ENCODE assay signal across 33 mouse cellular contexts in genomic region chr10:94809946-94810472, GRCm38 (mm10).
A peak's percentile ranks its signal among the peaks of the same experiment; 100 is the strongest.
DNase-seq lines count a peak whose midpoint lies in the region; ATAC-seq lines count a peak whose summit lies in the region.
"Had no signal": no experiment of that assay in that cellular context is flagged by ENCODE, and none has a peak within 500 bp of the region (broad histone marks: within the 10 kb centered on the region; RNA-seq: fewer than 3 reads in every experiment).

No protein-coding gene starts in this region.

- H3K36me3 ChIP-seq in heart, embryonic 10.5 days: no peaks in the 10 kb centered on the region
- no peaks in the 10 kb centered on the region for H3K36me3 ChIP-seq in heart, embryonic 11.5 days (ENCODE audit: control insufficient read depth, insufficient read depth, low read length)
- no peaks in the 10 kb centered on the region for H3K36me3 ChIP-seq in liver, embryonic 15.5 days (replicated peaks)
- H3K36me3 ChIP-seq in intestine, embryonic 15.5 days: no peaks in the 10 kb centered on the region
- H3K36me3 ChIP-seq: heart, embryonic 12.5 days; hindbrain, embryonic 15.5 days; kidney, embryonic 15.5 days; limb, embryonic 13.5 days had no signal

- H3K4me1 ChIP-seq in heart, embryonic 10.5 days: peaks cover 16% of the 10 kb centered on the region
- no peaks in the 10 kb centered on the region for H3K4me1 ChIP-seq in heart, embryonic 11.5 days (ENCODE audit: control insufficient read depth, insufficient read depth, low read length)
- H3K4me1 ChIP-seq in liver, embryonic 15.5 days (replicated peaks): peaks cover 26% of the 10 kb centered on the region
- H3K4me1 ChIP-seq in intestine, embryonic 15.5 days (replicated peaks): no peaks in the 10 kb centered on the region

- H3K27ac ChIP-seq in heart, embryonic 10.5 days: no peak overlapping the region
- H3K27ac ChIP-seq in heart, embryonic 11.5 days (ENCODE audit: low read depth, low read length): no peak overlapping the region
- H3K27ac ChIP-seq in liver, embryonic 15.5 days (replicated peaks): no peak overlapping the region
- H3K27ac ChIP-seq in intestine, embryonic 15.5 days: no peak overlapping the region
- H3K27ac ChIP-seq: forebrain, embryonic 13.5 days; hindbrain, embryonic 15.5 days; kidney, embryonic 15.5 days; layer of hippocampus, adult 2 months; limb, embryonic 13.5 days; macrophage; midbrain, embryonic 10.5 days; midbrain, embryonic 15.5 days; neural tube, embryonic 15.5 days had no signal

- DNase-seq in heart, embryonic 10.5 days (ENCODE audit: low spot score): peak; percentile 61
- peak; percentile 31 for DNase-seq in lung, postnatal 10 days
- no peak for DNase-seq in lung, postnatal 4 days
- DNase-seq in adrenal gland, postnatal 36 days: no peak
- DNase-seq: adrenal gland, postnatal 25 days; B cell, adult 2 months; cerebellum, adult 18-20 months; cerebellum, postnatal 10 days; gastrocnemius, postnatal 10 days; heart, adult 11 months; heart, postnatal 4 days; kidney, adult 18-20 months; kidney, postnatal 25 days; lung, embryonic 14.5 days; retina, postnatal 1 day; right cerebral cortex, postnatal 25 days; spleen, adult 18-20 months; thymus, postnatal 25 days had no signal

- no peak overlapping the region for H3K9ac ChIP-seq in heart, embryonic 11.5 days (ENCODE audit: low read depth, low read length)
- no peak overlapping the region for H3K9ac ChIP-seq in liver, embryonic 15.5 days
- no peak overlapping the region for H3K9ac ChIP-seq in intestine, embryonic 15.5 days
- H3K9ac ChIP-seq: forebrain, embryonic 13.5 days; heart, embryonic 12.5 days; hindbrain, embryonic 15.5 days; kidney, embryonic 15.5 days; limb, embryonic 13.5 days; lung, embryonic 14.5 days; midbrain, embryonic 15.5 days; neural tube, embryonic 15.5 days had no signal

- no peaks in the 10 kb centered on the region for H3K9me3 ChIP-seq in heart, embryonic 10.5 days
- no peaks in the 10 kb centered on the region for H3K9me3 ChIP-seq in heart, embryonic 11.5 days (replicated peaks; ENCODE audit: control insufficient read depth, low read length)
- H3K9me3 ChIP-seq in liver, embryonic 15.5 days (replicated peaks): no peaks in the 10 kb centered on the region
- H3K9me3 ChIP-seq in intestine, embryonic 15.5 days: no peaks in the 10 kb centered on the region
- H3K9me3 ChIP-seq: forebrain, embryonic 13.5 days; heart, embryonic 12.5 days; hindbrain, embryonic 15.5 days; kidney, embryonic 15.5 days; limb, embryonic 13.5 days; midbrain, embryonic 10.5 days; midbrain, embryonic 15.5 days; neural tube, embryonic 15.5 days had no signal

- peaks cover 30% of the 10 kb centered on the region for H3K27me3 ChIP-seq in heart, embryonic 10.5 days (ENCODE audit: insufficient read depth, poor library complexity, severe bottlenecking)
- no peaks in the 10 kb centered on the region for H3K27me3 ChIP-seq in heart, embryonic 11.5 days (ENCODE audit: control insufficient read depth, insufficient read depth, low read length)
- H3K27me3 ChIP-seq in liver, embryonic 15.5 days: no peaks in the 10 kb centered on the region
- H3K27me3 ChIP-seq in intestine, embryonic 15.5 days (replicated peaks): no peaks in the 10 kb centered on the region
- H3K27me3 ChIP-seq: forebrain, embryonic 13.5 days; heart, embryonic 12.5 days; hindbrain, embryonic 15.5 days; kidney, embryonic 15.5 days; limb, embryonic 13.5 days; midbrain, embryonic 15.5 days; neural tube, embryonic 15.5 days had no signal

- no peak for ATAC-seq in heart, embryonic 11.5 days (replicated peaks; ENCODE audit: insufficient number of reproducible peaks, low FRiP score, low TSS enrichment)
- peak; percentile 30; the same call in 1 of the 2 replicates for ATAC-seq in liver, embryonic 15.5 days (ENCODE audit: insufficient read depth)
- ATAC-seq in intestine, embryonic 15.5 days: no peak
- ATAC-seq: forebrain, embryonic 13.5 days; inflammation-experienced regulatory T-cells, adult 6 months; midbrain, embryonic 15.5 days had no signal

- no peak overlapping the region for H3K4me2 ChIP-seq in heart, embryonic 11.5 days
- no peak overlapping the region for H3K4me2 ChIP-seq in liver, embryonic 15.5 days
- no peak overlapping the region for H3K4me2 ChIP-seq in intestine, embryonic 15.5 days (replicated peaks)
- H3K4me2 ChIP-seq: forebrain, embryonic 13.5 days; heart, embryonic 12.5 days; hindbrain, embryonic 15.5 days; kidney, embryonic 15.5 days; limb, embryonic 13.5 days; lung, embryonic 14.5 days; midbrain, embryonic 15.5 days; neural tube, embryonic 15.5 days had no signal

- no peak overlapping the region for H3K4me3 ChIP-seq in heart, embryonic 10.5 days
- H3K4me3 ChIP-seq in heart, embryonic 11.5 days (ENCODE audit: low read depth, low read length): no peak overlapping the region
- no peak overlapping the region for H3K4me3 ChIP-seq in liver, embryonic 15.5 days (replicated peaks)
- no peak overlapping the region for H3K4me3 ChIP-seq in intestine, embryonic 15.5 days (replicated peaks)
- H3K4me3 ChIP-seq: erythroblast, embryonic 14.5 days; forebrain, embryonic 13.5 days; heart, embryonic 12.5 days; hindbrain, embryonic 15.5 days; kidney, embryonic 15.5 days; layer of hippocampus, adult 2 months; limb, embryonic 13.5 days; midbrain, embryonic 10.5 days; midbrain, embryonic 15.5 days; neural tube, embryonic 15.5 days had no signal

- 41% methylated on average over 7 of the region's 7 CpGs for WGBS in heart, embryonic 10.5 days
- 42% methylated on average over 7 of the region's 7 CpGs for WGBS in heart, embryonic 11.5 days (ENCODE audit: insufficient replicate concordance)
- WGBS in liver, embryonic 15.5 days (ENCODE audit: insufficient replicate concordance): 52% methylated on average over 7 of the region's 7 CpGs
- WGBS in intestine, embryonic 15.5 days: 64% methylated on average over 7 of the region's 7 CpGs

Comparison
In these comparisons a context has a peak if more than half of its experiments do, and no peak if none do; other contexts are left out.
1. DNase-seq: peak in heart, embryonic 10.5 days (single experiment) and lung, postnatal 10 days (single experiment); none in lung, postnatal 4 days (0 of 2) and adrenal gland, postnatal 36 days (0 of 2).